Mouse (Mus musculus) limb, embryonic 15.5 days (tissue): ENCODE data around the gene Yy1. TPM values are rescaled to one million over a fixed set of nuclear protein-coding genes. Genes with fewer than 3 reads are reported as not detected.

Experiments
- ATAC-seq: fragments of 200-750 bp; cut with Nextera tagmentation; 2 replicates; pipeline ENCODE4 v1.8.0; 2017; ENCODE audit warnings: low read depth, moderate TSS enrichment; ENCODE audit not compliant: insufficient number of reproducible peaks, low FRiP score, low TSS enrichment
- H3K27ac ChIP-seq: fragments of 300-500 bp; sonication (generic); 2 replicates; pipeline ENCODE4 v1.5.1; 2015; ENCODE audit warnings: moderate library complexity, mild to moderate bottlenecking, inconsistent platforms
- H3K27me3 ChIP-seq: fragments of 300-500 bp; sonication (generic); 2 replicates; pipeline ENCODE4 v1.6.1; 2015; ENCODE audit warnings: inconsistent platforms
- H3K36me3 ChIP-seq: fragments of 300-500 bp; sonication (generic); 2 replicates; pipeline ENCODE4 v1.6.1; 2015; ENCODE audit warnings: inconsistent platforms
- H3K4me1 ChIP-seq: fragments of 300-500 bp; sonication (generic); 2 replicates; pipeline ENCODE4 v1.6.1; 2015; ENCODE audit warnings: inconsistent platforms
- H3K4me2 ChIP-seq: fragments of 300-500 bp; sonication (generic); 2 replicates; pipeline ENCODE4 v1.6.1; 2015; ENCODE audit warnings: mild to moderate bottlenecking, inconsistent platforms
- H3K4me3 ChIP-seq: fragments of 300-500 bp; sonication (generic); 2 replicates; pipeline ENCODE4 v1.5.1; 2015; ENCODE audit warnings: mild to moderate bottlenecking, inconsistent platforms
- H3K9ac ChIP-seq: fragments of 300-500 bp; sonication (generic); 2 replicates; pipeline ENCODE4 v1.6.1; 2015; ENCODE audit warnings: inconsistent platforms
- H3K9me3 ChIP-seq: fragments of 300-500 bp; sonication (generic); 2 replicates; pipeline ENCODE4 v1.6.1; 2016; ENCODE audit warnings: inconsistent platforms
- WGBS: fragments of 180-500 bp; shearing (Covaris S2); methylation state at CpG from one replicate; pipeline ENCODE4 v1.1.7; 2015; 5-methylcytosine and 5-hydroxymethylcytosine counted together
- polyA plus RNA-seq: library from polyadenylated mRNA; unstranded; fragments of >200 nt; fragmentation: Nextera tagmentation; extraction: Ambion mirVana; gene quantifications from 2 replicates; pipeline ENCODE4 v1.2.1, GENCODE M21; 2015

Gene Yy1
- polyA plus RNA-seq, 1 experiment from 2014 or later, result 17.9 TPM

DNA sequence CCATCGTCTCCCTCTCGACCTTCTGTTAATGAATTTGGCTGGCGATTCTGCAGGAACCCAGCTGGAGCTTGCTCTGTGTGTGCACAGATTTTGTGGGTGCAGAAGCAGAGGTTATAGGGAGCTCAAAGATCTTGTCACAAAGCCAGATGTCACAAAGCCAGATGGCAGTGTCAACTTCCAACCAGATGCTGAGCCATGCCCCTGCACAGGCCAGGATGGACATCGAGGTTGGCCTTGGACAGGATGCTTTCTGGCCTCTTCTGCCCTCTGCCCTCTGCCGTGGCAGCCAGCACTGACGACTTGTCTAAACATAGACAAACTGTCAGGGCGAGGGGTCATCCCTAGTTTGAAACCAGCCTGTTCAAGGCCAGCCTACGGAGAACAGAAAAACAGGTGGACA lies 57.4 kb downstream of the Yy1 start:
- Histone ChIP-seq H3K36me3 (peaks cover 15% of the 10 kb centered on the region), H3K9ac (no peak overlapping the region), H3K27ac (no peak overlapping the region), H3K27me3 (no peaks in the 10 kb centered on the region), H3K4me1 (no peaks in the 10 kb centered on the region), H3K9me3 (no peaks in the 10 kb centered on the region), H3K4me3 (no peak overlapping the region), H3K4me2 (no peak overlapping the region)
- no peak for ATAC-seq
- 62% methylated on average over 8 of the region's 8 CpGs for WGBS

DNA sequence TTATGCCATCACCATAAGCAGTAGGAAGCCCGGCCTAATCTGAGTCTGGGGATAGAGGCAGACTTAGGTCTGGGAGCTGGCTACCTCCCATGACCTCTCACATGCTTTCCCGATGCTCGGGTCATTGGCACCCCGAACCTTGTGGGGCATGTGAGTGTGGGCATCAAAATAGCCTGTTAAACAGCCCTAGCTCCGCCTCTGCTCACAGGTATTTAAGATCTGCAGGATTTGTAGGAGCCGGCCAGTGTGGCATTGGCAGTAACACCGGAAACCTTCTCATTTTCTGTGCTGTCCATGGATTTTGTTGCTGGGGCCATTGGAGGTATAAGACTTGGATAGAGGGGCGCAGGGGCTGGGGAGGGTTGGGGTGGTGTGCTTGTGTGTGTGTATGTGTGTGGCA lies 58.1 kb downstream of the Yy1 start:
- Histone ChIP-seq H3K9ac (no peak overlapping the region), H3K9me3 (no peaks in the 10 kb centered on the region), H3K27me3 (no peaks in the 10 kb centered on the region), H3K36me3 (peaks cover 13% of the 10 kb centered on the region; the same call in 1 of the 2 replicates), H3K27ac (no peak overlapping the region), H3K4me3 (no peak overlapping the region), H3K4me1 (no peaks in the 10 kb centered on the region), H3K4me2 (no peak overlapping the region)
- 86% methylated on average over 8 of the region's 8 CpGs for WGBS
- ATAC-seq, result no peak

DNA sequence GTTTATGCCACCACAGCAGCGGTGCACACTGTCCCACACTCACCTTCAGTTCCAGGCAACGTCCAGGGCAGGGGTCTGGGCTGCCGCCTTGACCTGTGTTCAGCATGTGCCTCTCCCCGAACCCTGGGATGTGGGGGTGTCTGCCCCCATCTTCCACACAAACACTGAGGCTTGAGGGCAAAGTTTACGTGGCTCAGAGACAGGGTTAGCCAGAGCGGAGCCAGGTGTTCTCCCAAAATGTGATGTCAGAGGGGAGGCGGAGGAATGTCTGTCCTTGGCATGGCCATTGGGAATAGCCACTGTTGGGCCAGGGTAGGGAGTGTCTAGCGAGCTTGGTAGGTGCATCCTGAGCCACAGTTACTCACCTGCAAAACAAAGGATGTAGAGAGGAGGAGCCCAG lies 60.0 kb downstream of the Yy1 start:
- no peaks in the 10 kb centered on the region for H3K9me3 ChIP-seq
- H3K27me3 ChIP-seq, result no peaks in the 10 kb centered on the region
- H3K36me3 ChIP-seq, result peaks cover 9% of the 10 kb centered on the region; the same call in 1 of the 2 replicates
- H3K4me3 ChIP-seq, result no peak overlapping the region
- no peak overlapping the region for H3K27ac ChIP-seq
- ATAC-seq, result no peak
- no peak overlapping the region for H3K9ac ChIP-seq
- H3K4me1 ChIP-seq, result no peaks in the 10 kb centered on the region
- WGBS, result 83% methylated on average over 8 of the region's 8 CpGs
- H3K4me2 ChIP-seq, result no peak overlapping the region

DNA sequence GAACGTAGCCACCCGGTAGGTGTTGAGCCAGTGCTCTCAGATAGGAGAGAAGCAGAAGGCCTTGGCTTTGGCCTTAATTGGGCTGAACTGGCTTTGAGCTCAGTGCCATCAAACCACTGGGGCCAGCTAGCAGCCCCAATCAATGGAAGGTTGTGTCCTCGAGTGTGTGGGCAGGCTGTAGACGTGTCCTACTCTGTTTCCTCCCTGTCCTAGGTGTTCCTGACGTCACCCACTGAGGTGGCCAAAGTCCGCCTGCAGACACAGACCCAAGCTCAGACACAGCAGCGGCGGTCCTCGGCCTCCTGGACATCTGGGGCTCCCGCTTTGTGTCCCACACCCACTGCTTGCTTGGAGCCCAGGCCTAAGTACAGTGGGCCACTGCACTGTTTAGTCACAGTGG lies 62.3 kb downstream of the Yy1 start:
- WGBS, result 82% methylated on average over 10 of the region's 10 CpGs
- ATAC-seq, result no peak

DNA sequence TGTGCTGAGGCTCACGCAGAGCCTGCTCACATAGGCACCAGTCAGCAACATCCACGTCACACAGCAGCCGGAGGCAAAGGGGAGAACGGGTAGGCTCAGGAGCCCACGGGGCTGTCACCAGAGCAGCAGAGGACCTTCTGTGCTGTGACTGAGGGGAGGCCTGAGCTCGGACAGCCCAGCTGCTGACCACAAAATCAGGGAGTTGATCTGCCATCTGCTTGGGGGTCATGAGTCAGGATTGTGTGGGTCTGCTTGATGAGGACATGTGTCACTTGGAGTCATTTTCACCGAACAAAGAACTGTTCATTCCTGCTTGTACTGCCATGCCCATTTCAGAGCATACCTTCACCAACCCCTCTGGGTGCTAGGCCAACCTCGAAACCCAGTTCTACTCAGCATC lies 63.4 kb downstream of the Yy1 start:
- H3K9ac ChIP-seq, result no peak overlapping the region
- WGBS, result 77% methylated on average over 8 of the region's 8 CpGs

More for the DNA sequence above, 62.3 kb downstream of the Yy1 start:
- H3K9me3 ChIP-seq, result no peaks in the 10 kb centered on the region
- no peak overlapping the region for H3K27ac ChIP-seq
- no peak overlapping the region for H3K4me3 ChIP-seq
- peaks cover 17% of the 10 kb centered on the region for H3K36me3 ChIP-seq
- no peak overlapping the region for H3K9ac ChIP-seq
- H3K27me3 ChIP-seq, result no peaks in the 10 kb centered on the region
- H3K4me2 ChIP-seq, result no peak overlapping the region
- no peaks in the 10 kb centered on the region; the same call in 1 of the 2 replicates for H3K4me1 ChIP-seq

DNA sequence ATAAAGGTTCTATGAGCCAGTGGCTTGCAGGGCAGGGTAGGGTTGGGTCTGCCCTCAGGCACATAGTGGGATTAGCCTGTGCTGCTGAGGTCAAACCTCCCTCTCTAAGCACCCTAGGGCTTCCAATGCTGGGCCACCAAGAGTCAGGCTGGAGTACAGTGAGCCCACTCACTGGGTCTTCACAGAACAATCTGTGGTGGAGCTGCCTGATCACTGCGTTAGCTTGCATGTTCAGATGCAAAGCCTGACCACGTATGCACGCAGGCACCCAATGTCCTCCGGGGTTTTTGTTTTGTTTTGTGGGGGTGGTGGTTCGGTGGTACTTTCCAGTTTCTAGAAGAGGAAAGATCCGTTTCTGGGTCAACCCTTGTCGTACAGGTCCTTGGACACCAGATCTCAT lies 64.3 kb downstream of the Yy1 start:
- ATAC-seq, result no peak
- H3K4me3 ChIP-seq, result no peak overlapping the region
- peaks cover 35% of the 10 kb centered on the region for H3K36me3 ChIP-seq
- H3K27ac ChIP-seq, result no peak overlapping the region
- no peak overlapping the region for H3K4me2 ChIP-seq
- no peaks in the 10 kb centered on the region; the same call in 1 of the 2 replicates for H3K4me1 ChIP-seq
- H3K9ac ChIP-seq, result no peak overlapping the region
- no peaks in the 10 kb centered on the region for H3K9me3 ChIP-seq
- WGBS, result 92% methylated on average over 7 of the region's 7 CpGs
- H3K27me3 ChIP-seq, result no peaks in the 10 kb centered on the region

More for the DNA sequence above, 63.4 kb downstream of the Yy1 start:
- Histone ChIP-seq H3K9me3 (no peaks in the 10 kb centered on the region), H3K4me3 (no peak overlapping the region), H3K4me2 (no peak overlapping the region), H3K4me1 (no peaks in the 10 kb centered on the region; the same call in 1 of the 2 replicates), H3K27me3 (no peaks in the 10 kb centered on the region), H3K27ac (no peak overlapping the region), H3K36me3 (peaks cover 28% of the 10 kb centered on the region)
- no peak for ATAC-seq

DNA sequence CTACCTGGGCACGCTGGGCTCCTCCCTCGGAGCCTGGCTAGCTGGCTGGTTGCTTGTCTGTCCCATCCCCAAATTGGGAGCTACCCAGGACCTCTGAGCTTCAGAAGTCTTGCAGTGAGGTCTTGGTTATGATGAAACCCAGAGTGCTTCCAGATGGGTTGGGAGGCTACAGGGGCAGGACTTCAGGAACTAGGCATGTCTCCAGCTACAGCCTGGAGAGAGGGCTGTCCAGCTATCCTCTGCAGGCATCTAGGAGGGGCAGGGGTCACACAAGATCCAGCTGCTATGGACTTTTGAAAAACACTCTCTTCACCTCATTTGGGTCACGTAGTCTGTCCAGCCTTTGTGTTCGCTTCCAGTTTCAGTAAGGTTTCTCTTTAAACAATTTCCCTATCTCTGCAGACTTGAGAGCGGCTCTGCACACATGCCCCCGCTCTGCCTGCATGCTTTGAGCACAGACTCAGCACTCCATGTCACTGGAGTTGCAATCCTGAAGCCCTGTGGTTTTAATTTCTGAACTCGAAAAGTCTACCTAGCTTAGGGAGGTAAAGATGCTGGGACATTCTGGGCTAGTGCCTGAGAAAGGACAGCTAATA lies 64.9 kb downstream of the Yy1 start:
- Histone ChIP-seq H3K27me3 (no peaks in the 10 kb centered on the region), H3K36me3 (peaks cover 41% of the 10 kb centered on the region), H3K4me3 (no peak overlapping the region), H3K9me3 (no peaks in the 10 kb centered on the region), H3K4me2 (no peak overlapping the region), H3K4me1 (no peaks in the 10 kb centered on the region; the same call in 1 of the 2 replicates), H3K27ac (no peak overlapping the region), H3K9ac (no peak overlapping the region)
- no peak for ATAC-seq
- 75% methylated on average over 7 of the region's 7 CpGs for WGBS

DNA sequence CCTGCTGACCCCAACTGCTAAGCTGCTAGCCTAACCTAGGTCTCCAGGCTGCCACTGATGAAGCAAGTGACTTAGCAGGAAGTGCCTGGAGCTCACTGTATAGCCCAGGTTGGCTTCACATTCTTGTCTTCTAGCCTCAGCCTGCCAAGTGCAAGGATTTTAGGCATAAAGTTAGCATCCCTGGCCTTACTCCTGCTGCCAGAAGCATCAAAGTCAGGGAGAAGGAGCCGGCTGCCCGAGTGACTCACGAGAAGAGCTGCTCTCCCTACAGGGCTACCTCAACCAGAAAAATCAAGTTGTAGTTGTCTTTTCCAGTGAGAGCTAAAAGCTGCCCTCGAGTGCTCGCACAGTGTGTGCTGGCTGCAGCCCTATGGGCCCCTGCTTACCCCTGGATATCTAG lies 65.7 kb downstream of the Yy1 start:
- H3K4me1 ChIP-seq, result no peaks in the 10 kb centered on the region; the same call in 1 of the 2 replicates
- H3K9ac ChIP-seq, result no peak overlapping the region
- 87% methylated on average over 5 of the region's 5 CpGs for WGBS
- H3K27ac ChIP-seq, result no peak overlapping the region
- H3K27me3 ChIP-seq, result no peaks in the 10 kb centered on the region
- ATAC-seq, result no peak
- peaks cover 49% of the 10 kb centered on the region for H3K36me3 ChIP-seq
- H3K4me2 ChIP-seq, result no peak overlapping the region
- no peaks in the 10 kb centered on the region for H3K9me3 ChIP-seq
- H3K4me3 ChIP-seq, result no peak overlapping the region

DNA sequence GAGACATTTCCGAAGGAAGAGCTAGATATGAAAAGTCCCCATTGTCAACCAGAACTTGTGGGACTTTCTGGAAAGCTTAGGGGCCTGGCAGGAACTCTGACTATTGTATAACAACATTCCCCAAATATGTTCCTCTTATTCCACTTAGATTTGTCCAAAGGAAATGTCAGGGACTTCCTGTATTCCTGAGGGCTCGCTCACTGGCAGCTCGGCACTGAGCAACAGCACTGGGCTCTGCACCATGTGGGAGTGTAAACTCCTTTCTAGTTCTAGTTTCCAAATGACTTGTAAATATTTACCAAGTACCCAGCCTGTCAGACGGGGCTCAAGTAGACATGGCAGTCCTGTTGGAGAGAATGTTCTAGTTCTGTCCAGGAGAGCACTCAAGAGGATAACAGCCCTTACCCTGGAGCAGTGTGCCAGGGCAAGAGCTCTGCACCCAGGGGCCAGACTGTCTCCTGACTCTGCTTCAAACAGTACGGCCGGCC lies 72.3 kb downstream of the Yy1 start:
- no peaks in the 10 kb centered on the region for H3K27me3 ChIP-seq
- ATAC-seq, result no peak
- H3K4me3 ChIP-seq, result no peak overlapping the region
- no peaks in the 10 kb centered on the region for H3K4me1 ChIP-seq
- 84% methylated on average over 6 of the region's 6 CpGs for whole genome bisulfite sequencing
- no peaks in the 10 kb centered on the region for H3K9me3 ChIP-seq
- H3K9ac ChIP-seq, result no peak overlapping the region
- H3K4me2 ChIP-seq, result no peak overlapping the region
- no peak overlapping the region for H3K27ac ChIP-seq
- H3K36me3 ChIP-seq, result peaks cover 98% of the 10 kb centered on the region

DNA sequence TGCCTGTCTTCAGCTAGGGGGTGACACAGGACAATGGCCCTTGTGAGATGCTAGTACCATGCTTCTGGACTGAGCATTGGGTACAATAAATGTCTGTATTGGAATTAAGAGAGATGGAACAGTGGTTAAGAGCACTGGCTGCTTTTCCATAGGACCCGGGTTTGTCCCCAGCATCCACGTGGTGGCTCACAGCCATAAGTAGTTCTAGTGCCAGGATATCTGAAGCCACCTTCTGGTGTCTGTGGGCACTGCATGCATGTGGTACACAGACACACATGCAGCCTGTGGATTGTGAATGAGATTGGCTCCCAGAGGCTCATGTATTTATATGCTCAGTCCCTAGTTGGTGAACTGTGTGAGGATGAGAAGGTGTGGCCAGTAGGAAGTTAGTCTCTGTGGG lies 76.8 kb downstream of the Yy1 start:
- Histone ChIP-seq H3K27me3 (no peaks in the 10 kb centered on the region), H3K36me3 (peaks cover 89% of the 10 kb centered on the region), H3K4me1 (no peaks in the 10 kb centered on the region), H3K4me2 (no peak overlapping the region), H3K9me3 (no peaks in the 10 kb centered on the region), H3K9ac (no peak overlapping the region), H3K4me3 (no peak overlapping the region), H3K27ac (no peak overlapping the region)
- WGBS, result 84% methylated on average over 2 of the region's 2 CpGs
- ATAC-seq, result no peak
